In genomic region chr11:23074841-23075240, GRCm38 (mm10) we compare ENCODE assay signal across 20 mouse cellular contexts.
DNase-seq lines count a peak whose midpoint lies in the region; ATAC-seq and TF ChIP-seq lines count a peak whose summit lies in the region.
"Had no signal": no experiment of that assay in that cellular context is flagged by ENCODE, and none has a peak within 500 bp of the region (broad histone marks: within the 10 kb centered on the region; RNA-seq: fewer than 3 reads in every experiment).

No protein-coding gene starts in this region.

- H3K27me3 ChIP-seq in stomach, postnatal 0 days (ENCODE audit: control insufficient read depth, insufficient read depth, low read length): no peaks in the 10 kb centered on the region
- no peaks in the 10 kb centered on the region for H3K27me3 ChIP-seq in kidney, adult 2 months (replicated peaks; ENCODE audit: control insufficient read depth, insufficient read depth, low read length)
- H3K27me3 ChIP-seq: embryonic facial prominence, embryonic 12.5 days; liver, embryonic 12.5 days; midbrain, embryonic 15.5 days had no signal

- no peaks in the 10 kb centered on the region for H3K4me1 ChIP-seq in stomach, postnatal 0 days (replicated peaks; ENCODE audit: control insufficient read depth, insufficient read depth)
- H3K4me1 ChIP-seq in kidney, adult 2 months (ENCODE audit: control insufficient read depth, insufficient read depth, low read length): no peaks in the 10 kb centered on the region
- H3K4me1 ChIP-seq: embryonic facial prominence, embryonic 12.5 days; limb, embryonic 10.5 days; liver, embryonic 12.5 days; midbrain, embryonic 15.5 days had no signal

- no peak for TF ChIP-seq EP300 in stomach, postnatal 0 days (optimal IDR thresholded peaks at IDR 0.05)

- no peak for TF ChIP-seq CTCF in stomach, postnatal 0 days (IDR thresholded peaks at IDR 0.05; ENCODE audit: low read depth)
- TF ChIP-seq CTCF in kidney, adult 2 months (conservative IDR thresholded peaks at IDR 0.05; ENCODE audit: insufficient read depth, insufficient read length, low read depth, low read length): no peak

- TF ChIP-seq POLR2A in kidney, adult 2 months (IDR thresholded peaks at IDR 0.05; ENCODE audit: low read depth, low read length): no peak

- 47% methylated on average over 7 of the region's 7 CpGs for WGBS in stomach, postnatal 0 days
- 77% methylated on average over 7 of the region's 7 CpGs for WGBS in kidney, adult 2 months

- H3K27ac ChIP-seq in stomach, postnatal 0 days (replicated peaks): no peak overlapping the region
- no peak overlapping the region for H3K27ac ChIP-seq in kidney, adult 2 months (ENCODE audit: insufficient read depth, low read depth, low read length)
- H3K27ac ChIP-seq: embryonic facial prominence, embryonic 12.5 days; forebrain, embryonic 10.5 days; heart, adult 2 months; hindbrain, postnatal 0 days; limb, embryonic 10.5 days; liver, embryonic 12.5 days; midbrain, embryonic 15.5 days had no signal

- DNase-seq in layer of hippocampus, adult 9-10 months (ENCODE audit: low spot score): peak; percentile 2
- no peak for DNase-seq in layer of hippocampus, adult 11-12 months (ENCODE audit: low spot score)
- DNase-seq in 3T3-L1 (ENCODE audit: low read depth, low spot score) (peak; percentile 87), R1 (ENCODE audit: low read depth, low spot score) (peak; percentile 41)
- DNase-seq in fibroblast of lung, adult 2 months (ENCODE audit: low read depth): peak; percentile 31
- no peak for DNase-seq in stomach, postnatal 0 days (ENCODE audit: low spot score)
- no peak for DNase-seq in gastrocnemius, postnatal 4 days (ENCODE audit: low spot score in 2 of 2)
- DNase-seq in kidney, adult 2 months: no peak
- DNase-seq: cerebellum, postnatal 36 days; heart, adult 2 months; kidney, adult 8-10 months; kidney, postnatal 4 days had no signal

- ATAC-seq in stomach, postnatal 0 days (ENCODE audit: low FRiP score, low TSS enrichment): no peak
- ATAC-seq: activated CD4-positive, CD25-positive, alpha-beta regulatory T cell, adult 4 months; hindbrain, postnatal 0 days; liver, embryonic 12.5 days; midbrain, embryonic 15.5 days had no signal

- H3K4me2 ChIP-seq in stomach, postnatal 0 days (replicated peaks; ENCODE audit: low read depth): no peak overlapping the region
- H3K4me2 ChIP-seq: embryonic facial prominence, embryonic 12.5 days; liver, embryonic 12.5 days; midbrain, embryonic 15.5 days had no signal

- H3K9me3 ChIP-seq in stomach, postnatal 0 days (ENCODE audit: control insufficient read depth, low read length): no peaks in the 10 kb centered on the region
- H3K9me3 ChIP-seq: embryonic facial prominence, embryonic 12.5 days; forebrain, embryonic 10.5 days; G1E; limb, embryonic 10.5 days; liver, embryonic 12.5 days; midbrain, embryonic 15.5 days had no signal

- H3K36me3 ChIP-seq in stomach, postnatal 0 days (ENCODE audit: control insufficient read depth, insufficient read depth, low read length): no peaks in the 10 kb centered on the region
- no peaks in the 10 kb centered on the region for H3K36me3 ChIP-seq in kidney, adult 2 months (ENCODE audit: control insufficient read depth, insufficient read depth, low read length)
- H3K36me3 ChIP-seq: embryonic facial prominence, embryonic 12.5 days; forebrain, embryonic 10.5 days; G1E; limb, embryonic 10.5 days; liver, embryonic 12.5 days; midbrain, embryonic 15.5 days had no signal

- H3K4me3 ChIP-seq in stomach, postnatal 0 days (ENCODE audit: low read depth, low read length): no peak overlapping the region
- no peak overlapping the region for H3K4me3 ChIP-seq in kidney, adult 2 months (ENCODE audit: insufficient read depth, low read depth, low read length)
- H3K4me3 ChIP-seq: embryonic facial prominence, embryonic 12.5 days; forebrain, embryonic 10.5 days; heart, adult 2 months; limb, embryonic 10.5 days; liver, embryonic 12.5 days; midbrain, embryonic 15.5 days had no signal

- no peak overlapping the region for H3K9ac ChIP-seq in stomach, postnatal 0 days (ENCODE audit: low read length)
- H3K9ac ChIP-seq: embryonic facial prominence, embryonic 12.5 days; liver, embryonic 12.5 days; midbrain, embryonic 15.5 days had no signal

Comparison
In these comparisons a context has a peak if more than half of its experiments do, and no peak if none do; other contexts are left out.
1. DNase-seq: peak in layer of hippocampus, adult 9-10 months (single experiment), 3T3-L1 (single experiment), R1 (single experiment) and fibroblast of lung, adult 2 months (single experiment); none in layer of hippocampus, adult 11-12 months (single experiment), stomach, postnatal 0 days (single experiment), gastrocnemius, postnatal 4 days (0 of 2) and kidney, adult 2 months (single experiment).